Mouse (Mus musculus): Measurements from ENCODE around the gene Sec14l2.

- TF ChIP-seq CTCF (IDR thresholded peaks at IDR 0.05; ENCODE audit: low read depth), result no peak
- peak; percentile 63 for TF ChIP-seq EP300 (IDR thresholded peaks at IDR 0.05; ENCODE audit: low read depth)
Observed at GRCm38 (mm10) chr11:4096054-4096984, 26.9 kb downstream of the Sec14l2 start.
